Mouse (Mus musculus) ES-E14 (cell line): ENCODE measurements at regions not wholly inside any gene's neighbourhood (a gene's known extent, or its start where the extent isn't known, plus 50 kb on each side); places are given as distances from the start of the nearest gene placed in this dataset.

Source experiments
- DNase-seq: peaks from one replicate; pipeline ENCODE4 v3.0.0-alpha.2; 2013; ENCODE audit warnings: low read depth, low spot score
- H3K27ac ChIP-seq: 2 replicates; pipeline ENCODE4 v1.5.1; 2012; ENCODE audit warnings: low read depth, mild to moderate bottlenecking, low read length, moderate library complexity, mixed read lengths; ENCODE audit not compliant: poor library complexity, insufficient read depth, severe bottlenecking
- H3K36me3 ChIP-seq: 2 replicates; pipeline ENCODE4 v1.6.1; 2012; ENCODE audit warnings: mild to moderate bottlenecking, low read length, moderate library complexity, mixed read lengths; ENCODE audit not compliant: control insufficient read depth, poor library complexity, insufficient read depth, severe bottlenecking
- H3K4me1 ChIP-seq, 2 experiments: fragments of 150-350 bp in 1 of 2; sonication (generic) in 1 of 2; 2 replicates each; pipeline ENCODE4 v1.6.1; 2012; ENCODE audit warnings: low read length in 2 of 2, mild to moderate bottlenecking in 1 of 2, mixed read lengths in 1 of 2; ENCODE audit not compliant: control insufficient read depth in 2 of 2, insufficient read depth in 2 of 2, poor library complexity in 1 of 2
- H3K4me3 ChIP-seq, 2 experiments: fragments of 150-350 bp in 1 of 2; sonication (generic) in 1 of 2; 2 replicates each; pipeline ENCODE4 v1.5.1; 2012; ENCODE audit warnings: low read length in 2 of 2, low read depth in 1 of 2, mild to moderate bottlenecking in 1 of 2, mixed read lengths in 1 of 2; ENCODE audit not compliant: insufficient read depth in 1 of 2, poor library complexity in 1 of 2, severe bottlenecking in 1 of 2
- H3K9ac ChIP-seq: 2 replicates; pipeline ENCODE4 v1.6.1; 2012; ENCODE audit warnings: low read depth, mild to moderate bottlenecking, low read length, mixed read lengths; ENCODE audit not compliant: poor library complexity, insufficient read depth, severe bottlenecking
- H3K9me3 ChIP-seq: fragments of 150-350 bp; sonication (generic); 2 replicates; pipeline ENCODE4 v1.6.1; 2012; ENCODE audit warnings: low read depth, mild to moderate bottlenecking, low read length; ENCODE audit not compliant: control insufficient read depth, insufficient read depth
- CHD2 ChIP-seq: IDR thresholded peaks from 2 replicates; pipeline ENCODE4 v1.6.1; 2014; ENCODE audit warnings: mild to moderate bottlenecking, low read depth, low read length, inconsistent platforms
- HCFC1 ChIP-seq: IDR thresholded peaks from 2 replicates; pipeline ENCODE4 v1.6.1; 2012; ENCODE audit warnings: low read length, inconsistent platforms, borderline replicate concordance; ENCODE audit not compliant: insufficient read depth
- MAFK ChIP-seq: IDR thresholded peaks from 2 replicates; pipeline ENCODE4 v1.6.1; 2014; ENCODE audit warnings: mild to moderate bottlenecking, low read depth, low read length, inconsistent platforms; ENCODE audit not compliant: insufficient read depth
- ZC3H11A ChIP-seq: IDR thresholded peaks from 2 replicates; pipeline ENCODE4 v1.6.1; 2012; ENCODE audit warnings: low read depth, mild to moderate bottlenecking, inconsistent platforms, low read length, borderline replicate concordance
- ZNF384 ChIP-seq: IDR thresholded peaks from 2 replicates; pipeline ENCODE4 v1.6.1; 2012; ENCODE audit warnings: low read depth, low read length, inconsistent platforms
- in situ Hi-C, 2 experiments: fragments of 600-800 bp; cut with MboI; formaldehyde crosslinking; loops; one replicate each; pipeline ENCODE4 v1.15.1; 2025; ENCODE audit warnings: low sequenced_read_pairs in 2 of 2, inconsistent platforms in 1 of 2; ENCODE audit not compliant: unreplicated experiment in 2 of 2

- no peak for DNase-seq
- in situ Hi-C loops = no loop called here
- no peak overlapping the region for H3K27ac ChIP-seq
- TF ChIP-seq ZC3H11A (no peak), HCFC1 (no peak), CHD2 (no peak), ZNF384 (no peak), MAFK (no peak)
- no peaks in the 10 kb centered on the region for H3K36me3 ChIP-seq
- H3K9me3 ChIP-seq = no peaks in the 10 kb centered on the region
- H3K4me1 ChIP-seq = no peaks in the 10 kb centered on the region
- H3K9ac ChIP-seq = no peak overlapping the region
- no peak overlapping the region for H3K4me3 ChIP-seq
These were observed 158.9 kb upstream of the Ghr start for GRCm38 (mm10) chr15:3742191-3742590.

- Histone ChIP-seq H3K4me1 (no peaks in the 10 kb centered on the region), H3K9me3 (no peaks in the 10 kb centered on the region), H3K36me3 (no peaks in the 10 kb centered on the region), H3K4me3 (no peak overlapping the region), H3K27ac (no peak overlapping the region), H3K9ac (no peak overlapping the region)
- in situ Hi-C loops = no loop called here
- TF ChIP-seq CHD2 (no peak), MAFK (no peak), ZNF384 (no peak), HCFC1 (no peak), ZC3H11A (no peak)
- no peak for DNase-seq
These were observed 141.9 kb upstream of the Ghr start for GRCm38 (mm10) chr15:3725214-3725613.

GRCm38 (mm10) chr15:3720668-3721340 lies 137.5 kb upstream of the Ghr start:
- Histone ChIP-seq H3K9ac (no peak overlapping the region), H3K36me3 (no peaks in the 10 kb centered on the region), H3K4me1 (no peaks in the 10 kb centered on the region), H3K4me3 (no peak overlapping the region), H3K27ac (no peak overlapping the region), H3K9me3 (no peaks in the 10 kb centered on the region)
- in situ Hi-C loops = no loop called here
- DNase-seq = no peak
- TF ChIP-seq HCFC1 (no peak), ZC3H11A (no peak)

GRCm38 (mm10) chr15:3711764-3712163 lies 128.5 kb upstream of the Ghr start:
- Histone ChIP-seq H3K36me3 (no peaks in the 10 kb centered on the region), H3K9ac (no peak overlapping the region), H3K9me3 (no peaks in the 10 kb centered on the region), H3K27ac (no peak overlapping the region), H3K4me3 (no peak overlapping the region), H3K4me1 (no peaks in the 10 kb centered on the region)
- in situ Hi-C loops = no loop called here
- no peak for TF ChIP-seq CHD2
- TF ChIP-seq ZC3H11A = no peak
- no peak for TF ChIP-seq HCFC1
- no peak for TF ChIP-seq MAFK
- TF ChIP-seq ZNF384 = no peak
- no peak for DNase-seq
